Mouse (Mus musculus): Measurements from ENCODE around the gene Pkn1. TPM values are rescaled to one million over a fixed set of nuclear protein-coding genes. Genes with fewer than 3 reads are reported as not detected.

The Pkn1 gene
- polyA plus RNA-seq, 1 experiment from 2014 or later: 33.1 TPM

Small RNA genes within 50 kb of the gene (microRNA-seq; reads per million reads assigned to microRNA genes)
- not detected for gene Mir1668

Other genes with a start within 250 kb of the Pkn1 start
- gene Scoc, start 240.8 kb downstream of the Pkn1 start, polyA plus RNA-seq (2015; fragmentation: Nextera tagmentation; extraction: Ambion mirVana): 208 and 220 TPM in 2 replicates
- gene Olfr370, start 163.4 kb downstream of the Pkn1 start, polyA plus RNA-seq (2015; fragmentation: Nextera tagmentation; extraction: Ambion mirVana): 0.06 and 0.08 TPM in 2 replicates
- gene Ndufb7, start 132.5 kb downstream of the Pkn1 start, polyA plus RNA-seq (2015; fragmentation: Nextera tagmentation; extraction: Ambion mirVana): 327 and 356 TPM in 2 replicates
- 683 and 712 TPM in 2 replicates for gene Tecr, start 91.2 kb downstream of the Pkn1 start, polyA plus RNA-seq (2015; fragmentation: Nextera tagmentation; extraction: Ambion mirVana)
- gene Dnajb1, start 91.0 kb downstream of the Pkn1 start, polyA plus RNA-seq (2015; fragmentation: Nextera tagmentation; extraction: Ambion mirVana): 59.8 and 63.0 TPM in 2 replicates
- gene Gipc1, start 46.5 kb downstream of the Pkn1 start, polyA plus RNA-seq (2015; fragmentation: Nextera tagmentation; extraction: Ambion mirVana): 161 and 168 TPM in 2 replicates
- gene Ptger1, start 32.5 kb downstream of the Pkn1 start, polyA plus RNA-seq (2015; fragmentation: Nextera tagmentation; extraction: Ambion mirVana): 0.82 and 1.2 TPM in 2 replicates
- gene Ddx39, start 16.0 kb upstream of the Pkn1 start, polyA plus RNA-seq (2015; fragmentation: Nextera tagmentation; extraction: Ambion mirVana): 121 and 124 TPM in 2 replicates
- gene Adgre5, start 42.1 kb upstream of the Pkn1 start, polyA plus RNA-seq (2015; fragmentation: Nextera tagmentation; extraction: Ambion mirVana): 8.7 and 8.8 TPM in 2 replicates
- 56.2 and 57.0 TPM in 2 replicates for gene Adgrl1, start 200.9 kb upstream of the Pkn1 start, polyA plus RNA-seq (2015; fragmentation: Nextera tagmentation; extraction: Ambion mirVana)